Mouse (Mus musculus): ENCODE data around the gene Pcnx3.

The Pcnx3 gene

GRCm38 (mm10) chr19:5641021-5641420 lies 47.7 kb downstream of the Pcnx3 start:
- DNase-seq (ENCODE audit: low spot score), result no peak

- no peak for DNase-seq (ENCODE audit: low spot score)
Measured at GRCm38 (mm10) chr19:5640339-5640738, 48.4 kb downstream of the Pcnx3 start.

- DNase-seq (ENCODE audit: low spot score), result no peak
Measured at GRCm38 (mm10) chr19:5638416-5639005, 50.2 kb downstream of the Pcnx3 start.

GRCm38 (mm10) chr19:5637069-5638047 lies 51.4 kb downstream of the Pcnx3 start, which contains the start of gene Rela:
Rela (plus strand) TSS chr19:5637483.
- DNase-seq (ENCODE audit: low spot score), result peak; percentile 87

- DNase-seq (ENCODE audit: low spot score), result no peak
Measured at GRCm38 (mm10) chr19:5636571-5637041, 52.1 kb downstream of the Pcnx3 start.

GRCm38 (mm10) chr19:5636036-5636570 lies 52.6 kb downstream of the Pcnx3 start:
- DNase-seq (ENCODE audit: low spot score), result no peak

- DNase-seq (ENCODE audit: low spot score), result no peak
Measured at GRCm38 (mm10) chr19:5632120-5632519, 56.6 kb downstream of the Pcnx3 start.

GRCm38 (mm10) chr19:5629907-5630306 lies 58.8 kb downstream of the Pcnx3 start:
- DNase-seq (ENCODE audit: low spot score), result no peak

GRCm38 (mm10) chr19:5625311-5625710 lies 63.4 kb downstream of the Pcnx3 start:
- no peak for DNase-seq (ENCODE audit: low spot score)

GRCm38 (mm10) chr19:5621884-5622283 lies 66.8 kb downstream of the Pcnx3 start:
- no peak for DNase-seq (ENCODE audit: low spot score)

GRCm38 (mm10) chr19:5620007-5620406 lies 68.7 kb downstream of the Pcnx3 start:
- DNase-seq (ENCODE audit: low spot score), result no peak

- no peak for DNase-seq (ENCODE audit: low spot score)
Measured at GRCm38 (mm10) chr19:5614953-5615352, 73.8 kb downstream of the Pcnx3 start.

Measured in embryo, embryonic 10 days (tissue).